Mouse (Mus musculus) kidney, adult 2 months (tissue): ENCODE results near the gene Gm28539. TPM values are rescaled to one million over a fixed set of nuclear protein-coding genes. Genes with fewer than 3 reads are reported as not detected.
A peak's percentile ranks its signal among the peaks of the same experiment; 100 is the strongest.
"Not testable (repeated sequence)": the region's sequence is repeated elsewhere in the genome, so short reads cannot be mapped to it uniquely, and the experiment has no call there.

Experiments used
- DNase-seq: peaks from one replicate; pipeline ENCODE4 v3.0.0; 2021
- H3K27ac ChIP-seq: fragments of 200-500 bp; 2 replicates; pipeline ENCODE4 v1.5.1; 2012; ENCODE audit warnings: low read depth, low read length, control low read depth, inconsistent platforms; ENCODE audit not compliant: insufficient read depth
- H3K27me3 ChIP-seq: fragments of 200-500 bp; replicated peaks from 2 replicates; pipeline ENCODE4 v1.6.1; 2012; ENCODE audit warnings: mild to moderate bottlenecking, moderate library complexity, low read length, inconsistent platforms; ENCODE audit not compliant: control insufficient read depth, insufficient read depth
- H3K36me3 ChIP-seq: fragments of 200-500 bp; 2 replicates; pipeline ENCODE4 v1.6.1; 2012; ENCODE audit warnings: mild to moderate bottlenecking, moderate library complexity, low read length, inconsistent platforms; ENCODE audit not compliant: control insufficient read depth, insufficient read depth
- H3K4me1 ChIP-seq: fragments of 200-500 bp; 2 replicates; pipeline ENCODE4 v1.6.1; 2011; ENCODE audit warnings: low read length; ENCODE audit not compliant: control insufficient read depth, insufficient read depth
- H3K4me3 ChIP-seq: fragments of 200-500 bp; 2 replicates; pipeline ENCODE4 v1.5.1; 2011; ENCODE audit warnings: mild to moderate bottlenecking, low read depth, low read length, control low read depth; ENCODE audit not compliant: insufficient read depth
- CTCF ChIP-seq: fragments of 200-500 bp; conservative IDR thresholded peaks from 2 replicates; pipeline ENCODE4 v1.5.1; 2011; ENCODE audit warnings: low read depth, mild to moderate bottlenecking, control low read depth, low read length, moderate library complexity, mixed read lengths; ENCODE audit not compliant: insufficient read depth, insufficient read length
- POLR2A ChIP-seq: fragments of 200-500 bp; IDR thresholded peaks from one replicate; pipeline ENCODE4 v1.6.1; 2011; ENCODE audit warnings: low read depth, low read length, control low read depth
- WGBS: fragments of 180-500 bp; shearing (Covaris S2); methylation state at CpG from one replicate; pipeline ENCODE4 v1.1.7; 2018; 5-methylcytosine and 5-hydroxymethylcytosine counted together
- polyA plus RNA-seq: library from polyadenylated mRNA; depleted of rRNA; stranded (reverse); fragments of >200 nt; gene quantifications from 2 replicates; pipeline ENCODE4 v1.2.3, GENCODE M21; 2012

Gm28539 gene
- polyA plus RNA-seq, 1 experiment: not detected

GRCm38 (mm10) chr16:18858551-18858950, 22.2 kb downstream of the Gm28539 start:
- no peak overlapping the region for H3K4me3 ChIP-seq
- no peaks in the 10 kb centered on the region for H3K27me3 ChIP-seq
- H3K27ac ChIP-seq: no peak overlapping the region
- TF ChIP-seq POLR2A (no peak), CTCF (no peak; the same call in 1 of the 2 replicates)
- H3K4me1 ChIP-seq: no peaks in the 10 kb centered on the region
- H3K36me3 ChIP-seq: no peaks in the 10 kb centered on the region
- DNase-seq: peak; percentile 88

DNA sequence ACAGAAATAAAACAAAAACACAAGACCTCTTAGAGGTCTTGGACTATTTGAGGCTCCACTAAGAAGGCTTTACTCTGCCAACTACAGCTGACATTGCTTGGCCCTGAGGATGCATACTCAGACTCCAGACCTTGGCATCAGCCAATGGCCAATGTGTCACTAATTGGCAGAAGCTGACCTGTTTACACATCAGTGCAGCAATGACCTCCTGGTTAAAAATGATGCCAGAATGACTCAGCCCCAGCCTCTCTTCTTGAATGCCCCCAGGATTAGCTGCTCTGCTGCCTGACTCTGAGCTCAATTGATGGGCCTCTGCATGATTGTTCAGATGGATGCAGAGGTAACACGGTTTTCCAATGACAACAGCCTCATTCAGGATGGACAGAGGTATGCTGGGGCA, 23.8 kb downstream of the Gm28539 start:
- DNase-seq: peak; percentile 81
- WGBS: 50% methylated on average over 1 of the region's 1 CpGs
- H3K36me3 ChIP-seq: no peaks in the 10 kb centered on the region
- no peaks in the 10 kb centered on the region for H3K27me3 ChIP-seq
- TF ChIP-seq POLR2A: no peak
- TF ChIP-seq CTCF: no peak
- H3K4me1 ChIP-seq: no peaks in the 10 kb centered on the region
- no peak overlapping the region for H3K4me3 ChIP-seq
- no peak overlapping the region for H3K27ac ChIP-seq

DNA sequence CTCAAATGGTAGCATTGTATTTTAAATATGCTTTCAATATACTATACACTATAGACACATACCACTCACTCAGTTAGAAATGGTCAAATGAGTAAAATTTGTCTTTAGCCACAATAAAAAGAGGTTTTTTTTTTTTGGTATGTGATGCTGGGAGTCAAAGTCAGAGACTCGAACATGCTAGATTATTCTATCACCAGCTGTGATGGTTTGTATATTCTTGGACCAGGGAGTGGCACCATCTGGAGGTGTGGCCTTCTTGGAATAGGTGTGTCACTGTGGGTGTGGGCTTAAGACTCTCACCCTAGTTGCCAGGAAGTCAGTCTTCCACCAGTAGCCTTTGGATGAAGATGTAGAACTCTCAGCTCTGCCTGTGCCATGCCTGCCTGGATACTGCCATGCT, 34.1 kb downstream of the Gm28539 start:
- not testable (repeated sequence) for H3K27ac ChIP-seq, DNase-seq, H3K36me3 ChIP-seq, H3K4me1 ChIP-seq, H3K27me3 ChIP-seq, H3K4me3 ChIP-seq
- 89% methylated on average over 1 of the region's 1 CpGs for WGBS

DNA sequence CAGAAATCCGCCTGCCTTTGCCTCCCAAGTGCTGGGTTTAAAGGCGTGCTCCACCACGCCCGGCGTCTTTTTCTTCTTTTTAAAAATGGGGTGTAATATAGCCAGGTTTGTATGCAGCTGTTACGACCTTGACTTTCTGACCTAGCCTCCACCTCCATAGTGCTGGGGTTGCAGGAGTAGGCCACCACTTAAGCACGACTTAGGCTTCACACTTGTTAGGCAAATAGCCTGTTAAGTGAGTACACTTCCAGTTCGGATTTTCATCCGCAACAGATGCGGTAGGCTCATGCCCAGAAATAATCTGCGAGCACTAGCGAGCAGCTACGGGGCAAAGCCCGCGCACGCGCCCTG, 39.7 kb downstream of the Gm28539 start:
- no peak for DNase-seq
- Histone ChIP-seq H3K4me1 (no peaks in the 10 kb centered on the region; the same call in 1 of the 2 replicates), H3K27ac (peak overlapping the region; percentile 57), H3K27me3 (no peaks in the 10 kb centered on the region), H3K4me3 (peak overlapping the region; percentile 68), H3K36me3 (peaks cover 2% of the 10 kb centered on the region)
- TF ChIP-seq CTCF (no peak), POLR2A (no peak)
- under 1% methylated on average over 17 of the region's 17 CpGs for WGBS

DNA sequence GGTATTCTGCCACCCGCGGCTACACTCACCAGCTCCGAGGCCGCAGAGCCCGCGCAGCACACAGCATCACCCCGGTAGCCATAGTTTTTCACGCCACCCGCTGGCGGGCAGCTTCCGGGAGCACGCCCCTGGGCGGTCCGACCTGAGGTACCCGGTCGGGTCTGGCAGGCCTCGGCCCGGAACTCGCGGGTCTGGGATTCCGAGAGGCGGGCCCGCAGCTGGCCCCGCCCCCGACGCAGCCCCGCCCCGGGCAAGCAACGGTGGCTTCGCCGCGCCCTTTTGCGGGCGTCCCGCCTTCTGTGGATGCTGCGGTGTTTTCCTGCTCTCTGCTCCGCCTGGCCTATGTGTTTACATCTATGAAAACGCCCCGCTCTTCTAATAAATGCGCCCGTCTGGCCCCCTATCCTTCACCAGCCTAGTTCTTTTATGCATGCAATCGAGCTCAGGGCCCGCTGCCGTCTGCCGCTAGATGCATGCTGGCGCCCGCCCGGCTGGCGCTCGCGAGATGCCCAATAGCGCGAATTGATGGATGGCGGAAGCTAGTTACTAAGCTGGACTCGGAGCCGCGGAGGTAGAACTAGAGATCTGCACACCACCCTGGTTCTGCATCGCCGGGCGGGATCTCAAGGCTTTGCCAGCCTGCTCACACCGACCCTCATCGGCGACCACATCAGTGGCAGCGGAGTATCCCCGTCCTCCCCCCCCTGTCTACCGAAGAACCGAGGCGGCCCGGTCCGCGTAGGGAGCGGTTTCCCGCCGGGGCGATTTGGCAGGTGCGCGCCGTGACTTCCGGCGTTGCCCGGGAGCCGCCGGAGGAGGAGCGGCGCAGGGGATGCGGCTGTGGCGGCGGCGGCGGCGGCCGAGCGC, 40.3 kb downstream of the Gm28539 start, which contains the start of the genes Mrpl40 and Hira:
Gene Mrpl40 (minus strand): TSS at position 421 of the 867 bp plus-strand sequence.
Gene Hira (plus strand): TSS at position 596 of the 867 bp plus-strand sequence.
- Histone ChIP-seq H3K4me3 (peak within 1 kb of the TSS; percentile 68), H3K36me3 (peaks cover 2% of the 10 kb centered on the region), H3K27ac (peak within 1 kb of the TSS; percentile 84), H3K27me3 (no peaks in the 10 kb centered on the region), H3K4me1 (no peaks in the 10 kb centered on the region; the same call in 1 of the 2 replicates)
- no peak for TF ChIP-seq CTCF
- peak; percentile 52 for TF ChIP-seq POLR2A
- peak; percentile 98 for DNase-seq
- 1% methylated on average over 93 of the region's 93 CpGs for WGBS

DNA sequence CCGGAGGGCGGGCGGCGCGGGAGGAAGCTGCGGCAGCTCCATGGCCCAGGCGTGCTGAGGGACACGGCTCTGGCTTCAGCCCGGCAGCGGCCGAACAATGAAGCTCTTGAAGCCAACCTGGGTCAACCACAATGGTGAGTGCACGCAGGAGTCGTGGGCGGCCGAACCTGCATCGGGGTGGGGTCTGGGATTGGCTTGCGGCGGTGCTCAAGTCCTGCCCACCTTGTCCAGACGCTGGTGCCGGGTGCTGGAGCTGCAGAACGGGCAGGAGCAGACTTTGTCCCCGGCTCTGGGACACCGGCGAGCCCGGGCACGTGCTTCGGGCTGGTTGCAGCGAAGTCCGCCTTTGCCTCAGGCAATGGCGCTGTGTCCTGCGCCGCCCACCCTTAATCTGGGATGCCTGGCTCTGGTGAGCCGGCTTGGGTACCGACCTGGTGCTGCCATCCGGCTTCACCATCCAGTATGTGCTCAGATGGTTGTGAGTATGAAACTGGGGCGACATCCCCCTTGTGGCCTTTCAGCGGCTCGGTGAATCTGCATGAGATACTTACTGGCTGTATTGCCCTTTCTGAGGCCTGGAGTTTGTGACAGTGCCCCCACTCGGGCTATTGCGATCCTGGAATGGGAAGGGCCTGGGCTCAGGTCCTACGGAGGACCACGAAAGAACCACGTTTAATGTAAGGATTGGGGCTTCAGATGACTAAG, 41.2 kb downstream of the Gm28539 start:
- under 1% methylated on average over 43 of the region's 43 CpGs for WGBS
- TF ChIP-seq POLR2A (no peak), CTCF (0 out of 2 replicates have a peak, but pooled peaks have one; percentile 3)
- Histone ChIP-seq H3K4me1 (no peaks in the 10 kb centered on the region; the same call in 1 of the 2 replicates), H3K27me3 (no peaks in the 10 kb centered on the region), H3K27ac (peak overlapping the region; percentile 37), H3K4me3 (peak overlapping the region; percentile 68), H3K36me3 (no peaks in the 10 kb centered on the region; the same call in 1 of the 2 replicates)
- peak; percentile 76 for DNase-seq

- DNase-seq: no peak
- no peak overlapping the region for H3K27ac ChIP-seq
- 0 out of 2 replicates have a peak, but pooled peaks have one; percentile 0 for TF ChIP-seq CTCF
- no peak for TF ChIP-seq POLR2A
Observed at GRCm38 (mm10) chr16:18878091-18878720, 41.8 kb downstream of the Gm28539 start.

More at GRCm38 (mm10) chr16:18878091-18878720, 41.8 kb downstream of the Gm28539 start:
- H3K4me3 ChIP-seq: peak overlapping the region; percentile 68
- WGBS: 19% methylated on average over 20 of the region's 20 CpGs
- no peaks in the 10 kb centered on the region for H3K27me3 ChIP-seq
- H3K36me3 ChIP-seq: no peaks in the 10 kb centered on the region; the same call in 1 of the 2 replicates
- no peaks in the 10 kb centered on the region; the same call in 1 of the 2 replicates for H3K4me1 ChIP-seq
